Mouse (Mus musculus): ENCODE data around the gene Prpf3. TPM values are rescaled to one million over a fixed set of nuclear protein-coding genes. Genes with fewer than 3 reads are reported as not detected.
"Not testable (repeated sequence)": the region's sequence is repeated elsewhere in the genome, so short reads cannot be mapped to it uniquely, and the experiment has no call there.

Prpf3 gene
- total RNA-seq, 2 experiments from 2014 or later, result 37.2 to 37.8 TPM

DNA sequence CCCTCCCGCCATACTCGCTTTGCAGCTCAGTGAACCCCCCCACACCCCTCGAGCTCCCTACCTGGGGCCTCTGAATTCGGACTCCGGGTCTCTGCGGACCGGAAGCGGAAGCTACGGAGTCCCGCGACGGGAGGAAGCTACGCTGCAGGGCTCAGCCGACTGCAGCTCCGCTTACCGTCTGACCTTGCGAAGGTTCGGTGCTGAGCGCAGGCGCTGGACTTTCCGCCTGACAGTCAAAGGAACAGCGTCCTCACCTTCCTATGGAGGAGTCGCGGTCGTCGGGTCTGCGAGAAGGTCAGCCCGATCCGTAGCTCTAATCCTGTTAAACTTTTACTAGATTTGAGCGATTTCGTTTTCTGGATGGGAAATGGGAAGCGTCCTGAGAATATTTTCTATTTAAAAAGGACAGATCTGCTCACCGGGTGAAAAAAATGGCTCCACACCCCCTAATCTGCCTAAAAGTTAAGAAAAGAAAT is 15.7 kb upstream of the Prpf3 start, which contains the start of gene Mrps21:
Mrps21 (minus strand) TSS at position 128 of the 476 bp plus-strand sequence.
- no peak for TF ChIP-seq CTCF (IDR thresholded peaks at IDR 0.05)
- H3K4me3 ChIP-seq, result peak within 1 kb of the TSS; percentile 59
- intact Hi-C loops (cut with DNase I), result no loop called here
- H3K27ac ChIP-seq, result peak within 1 kb of the TSS; percentile 93
- peak; percentile 85 to 86 for DNase-seq (ENCODE audit: extremely low spot score in 1 of 2, low spot score in 2 of 2)

DNA sequence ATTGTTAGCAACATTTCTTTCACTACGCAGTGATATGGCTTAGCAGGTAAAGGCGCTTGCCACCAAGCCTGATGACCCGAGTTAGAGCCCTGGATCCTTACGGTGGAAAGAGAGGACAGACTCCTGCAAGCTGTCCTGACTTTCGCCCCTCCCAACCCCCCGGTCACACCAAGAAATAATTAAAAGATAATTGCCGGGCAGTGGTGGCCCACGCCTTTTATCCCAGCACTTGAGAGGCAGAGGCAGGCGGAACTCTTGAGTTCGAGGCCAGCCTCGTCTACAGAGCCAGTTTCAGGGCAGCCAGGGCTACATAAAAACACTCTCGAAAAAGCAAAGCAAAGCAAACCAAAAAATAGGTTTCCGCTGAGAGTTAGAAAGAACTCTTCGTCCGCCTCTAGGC is 15.3 kb upstream of the Prpf3 start:
- no peak for TF ChIP-seq CTCF (IDR thresholded peaks at IDR 0.05)
- Histone ChIP-seq H3K27ac (peak overlapping the region; percentile 93), H3K4me3 (peak overlapping the region; percentile 59)
- intact Hi-C loops (cut with DNase I), result no loop called here
- no peak for DNase-seq (ENCODE audit: extremely low spot score in 1 of 2, low spot score in 2 of 2)

DNA sequence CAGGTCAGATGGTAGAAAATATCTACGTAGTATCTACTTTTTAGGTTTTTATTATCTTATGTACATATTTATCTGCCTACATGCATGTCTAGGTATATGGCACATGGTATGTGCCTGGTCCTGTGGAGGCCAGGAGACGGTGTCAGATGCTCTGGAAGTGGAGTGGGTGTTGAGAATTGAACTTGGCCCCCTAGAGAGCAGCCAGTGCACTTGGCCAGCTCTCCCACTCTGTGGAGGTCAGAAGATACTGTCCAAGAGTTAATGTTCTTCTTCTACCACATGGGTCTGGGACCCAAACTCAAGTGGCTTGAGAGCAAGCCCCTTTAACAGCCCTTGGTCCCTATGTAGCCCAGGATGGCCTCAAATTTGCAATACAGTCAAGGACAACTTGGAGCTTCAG is 11.7 kb upstream of the Prpf3 start:
- no peak for TF ChIP-seq CTCF (IDR thresholded peaks at IDR 0.05)
- intact Hi-C loops (cut with DNase I), result no loop called here
- no peak for DNase-seq (ENCODE audit: extremely low spot score in 1 of 2, low spot score in 2 of 2)
- no peak overlapping the region for H3K27ac ChIP-seq
- no peak overlapping the region for H3K4me3 ChIP-seq

DNA sequence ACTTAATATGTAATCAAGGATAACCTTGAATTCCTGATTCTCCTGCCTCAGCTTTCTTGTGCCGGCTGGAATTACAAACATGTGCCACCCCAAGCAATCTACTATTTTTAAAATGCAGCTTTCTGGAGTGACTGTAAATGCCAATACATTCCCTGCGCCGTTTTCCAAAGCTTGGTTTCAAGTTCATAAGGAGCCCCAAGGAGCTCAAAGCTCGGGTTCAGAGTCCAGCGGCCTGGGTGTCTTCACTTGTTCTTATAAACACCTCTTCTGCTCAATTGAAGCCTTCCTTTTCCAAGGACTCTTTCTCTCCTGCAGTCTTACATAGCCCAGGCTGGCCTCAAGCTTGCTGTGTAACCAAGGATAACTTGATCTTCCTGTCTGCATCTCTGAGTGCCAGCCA is 10.4 kb upstream of the Prpf3 start:
- TF ChIP-seq CTCF (IDR thresholded peaks at IDR 0.05), result no peak
- no peak overlapping the region for H3K4me3 ChIP-seq
- no peak for DNase-seq (ENCODE audit: extremely low spot score in 1 of 2, low spot score in 2 of 2)
- H3K27ac ChIP-seq, result peak overlapping the region; percentile 95; the same call in 1 of the 2 replicates
- intact Hi-C loops (cut with DNase I), result no loop called here

DNA sequence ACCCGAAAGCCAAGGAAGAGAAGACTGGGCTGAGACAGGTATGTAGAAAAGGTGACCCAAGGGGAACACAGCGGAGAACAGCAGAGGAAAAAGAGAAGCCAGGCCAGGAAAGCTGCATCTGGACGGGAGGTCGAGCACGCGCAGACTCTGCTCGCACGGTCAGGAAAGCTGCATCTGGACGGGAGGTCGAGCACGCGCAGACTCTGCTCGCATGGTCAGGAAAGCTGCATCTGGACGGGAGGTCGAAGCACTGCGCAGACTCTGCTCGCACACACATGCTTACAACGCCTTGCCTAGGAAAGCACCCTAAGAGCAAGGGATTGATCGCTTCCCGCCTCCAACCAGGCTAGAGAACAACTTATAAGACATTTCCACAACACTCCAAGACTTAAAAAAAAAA is 9.9 kb upstream of the Prpf3 start:
- intact Hi-C loops (cut with DNase I), result no loop called here
- no peak for TF ChIP-seq CTCF (IDR thresholded peaks at IDR 0.05)
- no peak for DNase-seq (ENCODE audit: extremely low spot score in 1 of 2, low spot score in 2 of 2)
- H3K4me3 ChIP-seq, result no peak overlapping the region
- peak overlapping the region; percentile 95 for H3K27ac ChIP-seq

DNA sequence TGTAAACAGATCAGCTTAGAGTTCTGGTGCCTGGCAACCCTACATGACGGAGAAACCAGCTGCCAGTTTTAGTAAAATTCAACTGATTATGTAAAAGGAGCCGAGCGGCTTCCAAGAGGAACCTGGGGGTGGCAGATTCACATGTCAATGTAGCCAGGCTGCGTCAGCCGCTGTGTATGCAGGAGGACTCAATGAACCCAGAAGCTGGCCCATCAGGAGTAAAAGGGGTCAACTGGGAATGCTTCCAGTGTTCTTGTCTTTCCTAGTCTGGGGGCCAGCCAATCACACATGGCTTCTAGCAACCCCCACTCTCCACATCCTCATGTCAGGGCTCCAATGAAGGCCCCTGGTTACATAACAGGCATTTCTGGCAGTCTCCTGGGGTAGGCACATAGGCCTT is 9.4 kb upstream of the Prpf3 start:
- intact Hi-C loops (cut with DNase I), result no loop called here
- peak overlapping the region; percentile 95 for H3K27ac ChIP-seq
- DNase-seq (ENCODE audit: extremely low spot score in 1 of 2, low spot score in 2 of 2), result peak; percentile 58 to 65
- no peak overlapping the region for H3K4me3 ChIP-seq
- TF ChIP-seq CTCF (IDR thresholded peaks at IDR 0.05), result no peak

DNA sequence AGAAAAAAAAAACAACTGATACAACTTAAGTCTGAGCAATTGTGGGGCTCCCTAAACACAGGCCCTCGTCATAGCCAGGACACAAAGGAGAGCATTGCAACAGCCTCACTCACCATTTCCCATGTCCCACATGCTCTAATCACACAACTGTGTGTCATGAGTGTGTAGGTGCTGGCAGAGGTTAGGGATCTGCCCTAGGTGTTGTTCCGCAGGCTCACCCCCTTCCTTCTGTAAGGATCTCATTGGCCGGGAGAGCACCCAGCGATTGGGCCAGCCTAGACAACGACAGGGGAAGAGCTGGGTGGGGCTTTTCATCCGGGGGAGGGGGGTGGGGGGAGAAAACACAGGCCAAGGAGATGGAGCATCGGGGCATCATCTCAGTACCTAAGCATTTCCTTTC is 7.9 kb upstream of the Prpf3 start:
- no peak overlapping the region for H3K4me3 ChIP-seq
- H3K27ac ChIP-seq, result no peak overlapping the region
- intact Hi-C loops (cut with DNase I), result loop anchor here (2.0 kb wide), 1 partner anchor 43 kb away; no protein-coding TSS in a partner anchor
- no peak for TF ChIP-seq CTCF (IDR thresholded peaks at IDR 0.05)
- DNase-seq (ENCODE audit: extremely low spot score in 1 of 2, low spot score in 2 of 2), result no peak

DNA sequence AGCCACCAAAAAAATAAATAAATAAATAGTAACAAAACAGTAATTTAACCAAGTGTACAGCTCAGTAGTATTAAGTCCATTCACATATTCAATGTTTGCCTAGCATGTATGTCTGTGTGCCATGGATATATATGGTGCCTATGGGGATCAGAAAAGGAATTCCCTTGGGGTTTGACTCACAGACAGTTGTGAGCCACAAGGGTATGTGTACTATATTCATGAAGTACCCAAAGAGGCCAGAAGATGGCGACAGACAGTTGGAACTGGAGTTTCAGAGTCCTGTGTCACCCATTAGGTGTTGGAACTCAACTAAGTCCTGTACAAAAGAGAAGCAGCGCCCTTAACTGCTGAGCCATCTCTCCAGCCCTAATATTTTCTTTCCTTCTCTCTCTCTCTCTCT is 6.1 kb upstream of the Prpf3 start:
- peak; percentile 46 to 47 for DNase-seq (ENCODE audit: extremely low spot score in 1 of 2, low spot score in 2 of 2)
- intact Hi-C loops (cut with DNase I), result loop anchor here (2.0 kb wide), 1 partner anchor 45 kb away; no protein-coding TSS in a partner anchor
- H3K27ac ChIP-seq, result no peak overlapping the region

DNA sequence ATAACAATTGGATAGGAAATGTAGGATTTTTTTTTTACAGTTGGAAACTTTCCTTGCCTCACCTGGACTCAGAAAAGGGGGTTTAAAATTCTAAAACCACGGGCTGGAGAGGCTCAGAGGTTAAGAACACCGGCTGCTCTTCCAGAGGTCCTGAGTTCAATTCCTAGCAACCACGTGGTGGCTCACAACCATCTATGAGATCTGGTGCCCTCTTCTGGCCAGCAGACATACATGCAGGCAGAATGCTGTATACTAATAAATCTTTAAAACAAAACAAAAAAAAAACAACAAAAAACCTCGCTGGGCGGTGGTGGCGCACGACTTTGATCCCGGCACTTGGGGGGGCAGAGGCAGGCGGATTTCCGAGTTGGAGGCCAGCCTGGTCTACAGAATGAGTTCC is 5.5 kb upstream of the Prpf3 start:
- no peak overlapping the region for H3K4me3 ChIP-seq
- intact Hi-C loops (cut with DNase I), result no loop called here

More for the DNA sequence above, 6.1 kb upstream of the Prpf3 start:
- no peak overlapping the region for H3K4me3 ChIP-seq
- TF ChIP-seq CTCF (IDR thresholded peaks at IDR 0.05), result peak; percentile 70

DNA sequence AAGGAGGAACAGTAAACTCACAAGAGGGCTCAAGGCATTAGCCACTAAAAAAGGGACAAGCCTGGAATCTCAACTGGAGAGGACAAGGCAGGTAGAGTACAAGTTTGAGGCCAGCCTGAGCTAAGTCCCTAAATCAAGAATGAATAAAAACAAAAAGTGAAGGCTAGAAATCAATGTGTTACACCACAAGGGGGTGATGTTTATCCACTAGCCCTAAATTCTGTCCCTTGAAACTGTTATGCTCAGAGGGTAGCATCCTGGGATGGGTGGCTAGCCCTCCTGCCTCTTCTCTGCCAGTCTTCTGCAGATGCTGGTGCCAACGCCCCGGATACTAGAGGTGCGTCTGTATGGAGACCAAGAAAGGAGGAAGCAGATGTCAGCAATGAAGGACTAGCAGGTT is 4.6 kb upstream of the Prpf3 start:
- TF ChIP-seq CTCF (IDR thresholded peaks at IDR 0.05), result peak; percentile 31
- Histone ChIP-seq H3K4me3 (no peak overlapping the region), H3K27ac (no peak overlapping the region)
- intact Hi-C loops (cut with DNase I), result no loop called here
- no peak for DNase-seq (ENCODE audit: extremely low spot score in 1 of 2, low spot score in 2 of 2)

More for the DNA sequence above, 5.5 kb upstream of the Prpf3 start:
- peak; percentile 39 for TF ChIP-seq CTCF (IDR thresholded peaks at IDR 0.05)
- no peak for DNase-seq (ENCODE audit: extremely low spot score in 1 of 2, low spot score in 2 of 2)
- H3K27ac ChIP-seq, result no peak overlapping the region

DNA sequence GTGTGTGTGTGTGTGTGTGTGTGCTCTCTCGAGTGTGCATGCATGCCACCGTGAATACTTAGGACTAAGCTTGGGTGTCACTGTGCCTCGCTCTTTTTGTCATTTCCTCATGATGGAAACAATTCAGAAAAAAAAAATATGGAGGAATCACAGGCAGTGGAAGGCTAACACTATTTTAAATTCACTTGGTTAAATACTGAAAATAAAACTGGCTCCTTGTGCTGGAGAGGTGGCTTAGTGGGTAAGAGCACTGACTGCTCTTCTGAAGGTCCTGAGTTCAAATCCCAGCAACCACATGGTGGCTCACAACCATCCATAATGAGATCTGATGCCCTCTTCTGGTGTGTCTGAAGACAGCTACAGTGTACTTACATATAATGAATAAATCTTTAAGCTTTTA is 2.6 kb upstream of the Prpf3 start:
- H3K27ac ChIP-seq; DNase-seq (ENCODE audit: extremely low spot score in 1 of 2, low spot score in 2 of 2); H3K4me3 ChIP-seq: not testable (repeated sequence)
- intact Hi-C loops (cut with DNase I), result loop anchor here (5.0 kb wide), 1 partner anchor 194 kb away; no protein-coding TSS in a partner anchor

DNA sequence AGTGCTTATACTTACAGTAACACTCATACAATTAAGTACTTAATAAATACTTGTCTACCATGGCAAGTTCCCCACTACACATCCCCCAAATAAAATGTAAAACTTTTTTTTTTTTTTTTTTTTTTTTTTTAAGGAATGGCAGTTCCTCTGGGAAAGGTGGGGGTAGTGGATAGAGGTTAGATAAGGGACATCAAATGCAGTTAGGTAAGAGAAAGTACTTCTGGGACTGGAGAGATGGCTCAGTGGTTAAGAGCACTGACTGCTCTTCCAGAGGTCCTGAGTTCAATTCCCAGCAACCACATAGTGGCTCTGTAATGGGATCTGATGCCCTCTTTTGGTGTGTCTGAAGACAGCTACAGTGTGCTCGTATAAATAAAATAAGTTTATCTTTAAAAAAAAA is 1.4 kb upstream of the Prpf3 start:
- not testable (repeated sequence) for H3K27ac ChIP-seq

DNA sequence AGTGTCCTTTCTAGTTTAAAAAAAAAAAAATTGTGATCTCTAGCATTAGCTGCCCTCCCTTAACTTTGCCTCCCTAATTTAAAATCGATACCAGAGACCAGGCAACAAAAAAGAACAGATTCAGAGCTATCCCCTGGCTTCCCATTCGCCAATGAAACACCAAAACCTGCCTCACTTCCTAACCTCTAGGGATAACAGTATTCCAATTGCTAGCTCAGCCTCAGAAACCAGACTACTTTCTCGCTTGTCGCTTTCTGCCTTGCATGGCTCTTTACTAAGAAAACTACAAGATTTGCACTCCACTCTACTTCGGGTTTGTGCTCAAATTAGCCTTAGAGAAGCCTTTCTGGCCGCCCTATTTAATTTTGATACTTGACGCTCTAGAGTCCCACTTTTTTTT is 430 bp upstream of the Prpf3 start:
- peak overlapping the region; percentile 87 for H3K4me3 ChIP-seq
- intact Hi-C loops (cut with DNase I), result loop anchor here (5.0 kb wide), 1 partner anchor 196 kb away; no protein-coding TSS in a partner anchor
- H3K27ac ChIP-seq, result peak overlapping the region; percentile 81

More for the DNA sequence above, 1.4 kb upstream of the Prpf3 start:
- H3K4me3 ChIP-seq; DNase-seq (ENCODE audit: extremely low spot score in 1 of 2, low spot score in 2 of 2): not testable (repeated sequence)
- intact Hi-C loops (cut with DNase I), result loop anchor here (5.0 kb wide), 1 partner anchor 195 kb away; no protein-coding TSS in a partner anchor

More for the DNA sequence above, 430 bp upstream of the Prpf3 start:
- no peak for DNase-seq (ENCODE audit: extremely low spot score in 1 of 2, low spot score in 2 of 2)
- TF ChIP-seq CTCF (IDR thresholded peaks at IDR 0.05), result no peak

Measured in left cerebral cortex, adult 2 months (tissue).